Mouse (Mus musculus): ENCODE measurements around the gene Gm7138.
"Not testable (repeated sequence)": the region's sequence is repeated elsewhere in the genome, so short reads cannot be mapped to it uniquely, and the experiment has no call there.

Gm7138 gene

DNA sequence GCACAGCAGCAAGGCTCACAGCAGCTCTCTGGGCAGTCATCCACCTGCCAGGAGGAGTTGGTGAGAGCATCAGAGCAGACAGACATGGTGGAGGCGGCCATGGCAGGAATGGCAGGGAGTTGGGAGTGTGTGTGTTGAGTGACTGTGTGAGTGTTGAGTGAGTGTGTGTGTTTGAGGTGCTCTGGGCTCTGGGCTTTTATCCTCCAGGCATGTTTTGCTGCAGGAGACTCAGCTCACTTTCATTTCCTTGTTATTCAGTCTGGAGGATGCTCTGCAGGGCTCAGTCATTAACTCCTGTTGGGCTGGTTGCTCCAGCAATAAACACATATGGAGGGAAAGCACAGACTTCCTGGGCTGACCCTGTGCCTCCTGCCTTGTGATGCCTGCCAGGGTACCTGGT lies at the start of gene Gm7138:
Gene Gm7138 (minus strand): TSS at position 101 of the 400 bp plus-strand sequence.
- in situ Hi-C loops (cut with MboI) = not testable (repeated sequence)

DNA sequence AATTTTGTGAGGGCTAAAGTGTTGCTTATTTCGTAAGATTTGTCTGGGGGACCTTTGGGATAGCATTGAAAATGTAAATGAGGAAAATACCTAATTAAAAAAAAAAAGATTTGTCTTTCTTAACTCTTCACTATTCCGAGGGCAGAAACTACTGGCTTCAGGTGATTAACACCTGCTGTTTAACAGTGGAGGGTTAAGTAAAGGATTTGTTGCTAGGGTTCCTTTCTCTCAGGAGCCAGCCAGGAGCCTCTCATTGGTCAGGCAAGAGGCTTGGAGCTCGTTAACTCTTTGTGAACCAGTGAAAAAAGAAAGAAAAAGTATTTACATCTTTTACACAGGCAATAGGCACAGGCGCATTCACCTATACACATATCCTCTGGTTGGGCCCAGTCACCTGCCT lies 42.5 kb upstream of the Gm7138 start:
- in situ Hi-C loops (cut with MboI) = no loop called here

DNA sequence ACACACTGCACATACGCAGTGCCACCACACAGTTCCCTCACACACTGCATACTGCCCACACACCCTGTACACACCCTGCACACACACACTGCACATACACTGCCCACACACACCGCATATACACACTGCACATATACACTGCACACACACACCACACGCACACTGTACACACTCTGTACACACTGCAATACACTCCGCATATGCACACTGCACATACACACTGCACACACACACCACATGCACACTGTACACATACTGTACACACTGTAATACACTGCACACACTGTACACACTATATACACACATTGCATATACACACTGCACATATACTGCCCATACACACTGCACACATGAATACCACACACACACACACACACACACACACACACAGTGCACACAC lies 41.8 kb upstream of the Gm7138 start:
- in situ Hi-C loops (cut with MboI) = no loop called here

DNA sequence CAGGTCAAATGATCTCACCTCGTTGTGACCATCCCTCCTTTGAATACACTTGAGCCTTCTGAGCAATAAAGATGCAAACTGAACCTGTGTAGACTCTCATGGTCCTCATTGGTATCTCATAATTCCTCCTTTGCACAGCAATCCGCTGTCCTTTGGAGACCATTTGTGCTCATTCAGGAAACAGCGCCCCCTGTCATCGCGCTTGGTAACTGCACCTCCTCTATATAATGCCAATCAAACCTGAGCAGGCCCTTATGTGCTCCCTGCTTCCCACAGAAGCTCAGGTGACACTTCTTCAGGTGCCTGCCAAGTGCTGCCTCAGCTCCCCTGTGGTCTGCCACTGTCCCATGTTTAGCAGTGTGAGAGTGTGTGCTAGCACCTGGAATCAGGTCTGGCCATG lies 38.8 kb upstream of the Gm7138 start:
- in situ Hi-C loops (cut with MboI) = no loop called here

DNA sequence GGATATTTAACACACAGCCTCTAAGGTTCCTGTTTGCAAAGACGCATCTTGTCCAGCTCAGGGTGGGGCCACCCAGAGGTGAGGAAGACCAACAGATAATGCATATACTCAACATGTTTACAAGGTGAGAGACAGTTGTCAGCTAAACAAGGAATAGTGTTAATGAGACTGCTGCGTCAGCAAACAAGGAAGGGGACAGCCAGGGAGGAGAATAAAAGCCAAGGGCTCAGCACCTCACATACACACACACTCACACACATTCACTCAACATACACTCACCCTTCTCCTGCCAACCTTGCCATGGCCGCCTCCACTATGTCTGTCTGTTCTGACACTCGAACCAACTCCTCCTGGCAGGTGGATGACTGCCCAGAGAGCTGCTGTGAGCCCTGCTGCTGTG lies 37.6 kb upstream of the Gm7138 start, which contains the start of gene Gm2696:
Gene Gm2696 (plus strand): TSS at position 301 of the 400 bp plus-strand sequence.
- in situ Hi-C loops (cut with MboI) = no loop called here

DNA sequence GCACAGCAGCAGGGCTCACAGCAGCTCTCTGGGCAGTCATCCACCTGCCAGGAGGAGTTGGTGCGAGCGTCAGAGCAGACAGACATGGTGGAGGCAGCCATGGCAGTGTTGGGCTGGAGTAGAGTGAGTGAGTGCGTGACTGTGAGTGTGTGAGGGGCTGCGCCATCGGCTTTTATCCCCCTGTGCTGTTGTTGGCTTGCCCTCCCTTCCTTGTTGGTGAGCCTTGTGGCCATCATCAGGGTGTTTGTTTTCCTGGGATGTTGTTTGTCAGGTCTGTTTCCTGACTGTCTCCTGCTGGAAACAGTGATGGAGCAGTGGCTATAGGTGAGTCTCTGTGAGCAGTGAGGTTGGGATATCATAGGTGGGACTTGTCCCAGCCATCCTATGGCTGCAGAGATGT lies 35.0 kb upstream of the Gm7138 start, which contains the start of gene Gm9507:
Gene Gm9507 (minus strand): TSS at position 101 of the 400 bp plus-strand sequence.
- in situ Hi-C loops (cut with MboI) = no loop called here

DNA sequence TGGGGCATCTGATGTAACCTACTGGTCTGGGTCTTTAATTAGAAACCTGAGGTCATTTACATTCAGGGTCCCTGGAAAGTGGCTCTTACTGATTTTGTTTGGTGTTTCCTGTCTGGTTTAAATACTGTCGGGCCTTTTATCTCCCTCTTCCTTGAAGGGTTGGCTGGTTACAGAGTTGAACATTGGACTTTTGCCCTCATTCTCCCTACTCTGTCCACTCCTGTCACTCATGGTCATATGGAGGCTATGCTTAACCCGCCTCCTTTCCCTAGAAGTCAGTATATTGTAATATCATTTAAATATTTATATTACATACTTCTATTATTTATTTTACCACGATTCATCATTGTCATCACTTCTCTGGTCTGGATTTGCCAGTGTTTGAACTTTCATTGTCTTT lies 27.4 kb upstream of the Gm7138 start:
- in situ Hi-C loops (cut with MboI) = no loop called here

DNA sequence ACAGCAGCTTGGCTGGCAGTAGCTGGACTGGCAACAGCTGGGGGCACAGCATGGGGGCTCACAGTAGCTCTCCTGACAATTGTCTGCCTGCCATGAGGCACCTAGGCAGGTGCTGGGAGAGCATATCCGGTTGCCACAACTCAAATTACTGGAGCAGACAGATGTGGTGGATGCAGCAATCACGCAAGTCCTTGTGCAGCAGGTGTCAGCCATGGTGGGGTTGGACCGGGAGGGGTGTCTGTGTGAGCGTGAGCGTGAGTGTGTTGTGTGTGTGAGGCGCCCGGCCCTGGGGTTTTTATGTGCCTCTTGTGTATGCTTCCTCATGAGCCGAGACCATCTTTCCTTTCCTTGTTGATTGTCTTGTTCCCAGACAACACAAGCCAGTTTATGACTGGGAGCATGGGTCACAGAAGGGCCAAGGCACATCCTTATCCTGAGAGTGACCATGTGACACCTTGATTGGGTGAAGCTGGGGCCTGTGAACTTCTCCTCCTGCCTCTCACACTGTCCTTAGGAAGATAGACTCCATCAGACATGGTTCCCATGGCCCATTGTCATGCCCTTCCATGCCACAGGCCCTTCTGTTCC lies 22.3 kb upstream of the Gm7138 start, which contains the start of gene Gm19668:
Gene Gm19668 (minus strand): TSS at position 213 of the 588 bp plus-strand sequence.
- in situ Hi-C loops (cut with MboI) = no loop called here

DNA sequence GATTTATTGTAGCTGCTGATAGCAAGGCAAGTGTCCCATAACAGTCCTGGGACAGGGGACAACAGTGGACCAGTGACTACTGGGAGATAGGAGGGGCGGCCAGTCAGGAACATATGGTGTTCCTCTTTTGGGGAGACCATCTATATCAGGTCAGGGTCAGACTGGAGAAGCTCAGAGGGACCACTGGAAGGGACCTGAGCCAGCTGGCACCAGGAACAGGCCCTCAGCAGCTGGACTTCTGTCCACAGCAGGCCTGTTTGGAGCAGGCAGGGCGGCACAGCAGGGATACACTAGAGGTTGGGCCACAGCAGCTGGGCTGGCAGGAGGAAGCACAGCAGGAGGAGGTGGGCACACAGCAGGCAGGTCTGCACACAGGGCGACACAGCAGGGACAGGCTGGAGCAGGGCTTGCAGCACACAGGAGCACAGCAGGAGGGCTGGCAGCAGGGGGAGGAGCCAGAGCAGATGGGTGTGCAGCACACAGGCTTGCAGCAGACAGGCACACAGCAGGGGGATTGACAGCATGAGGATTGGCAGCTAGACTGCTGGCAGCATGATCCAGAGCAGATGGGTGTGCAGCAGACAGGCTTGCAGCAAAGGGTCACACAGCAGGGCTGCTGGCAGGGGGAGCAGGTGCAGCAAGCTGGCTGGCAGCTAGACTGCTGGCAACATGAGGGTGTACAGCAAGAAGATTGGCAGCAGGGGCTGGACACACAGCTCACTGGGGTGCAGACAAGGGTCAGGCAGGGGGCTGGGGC lies 21.6 kb upstream of the Gm7138 start:
- in situ Hi-C loops (cut with MboI) = not testable (repeated sequence)

DNA sequence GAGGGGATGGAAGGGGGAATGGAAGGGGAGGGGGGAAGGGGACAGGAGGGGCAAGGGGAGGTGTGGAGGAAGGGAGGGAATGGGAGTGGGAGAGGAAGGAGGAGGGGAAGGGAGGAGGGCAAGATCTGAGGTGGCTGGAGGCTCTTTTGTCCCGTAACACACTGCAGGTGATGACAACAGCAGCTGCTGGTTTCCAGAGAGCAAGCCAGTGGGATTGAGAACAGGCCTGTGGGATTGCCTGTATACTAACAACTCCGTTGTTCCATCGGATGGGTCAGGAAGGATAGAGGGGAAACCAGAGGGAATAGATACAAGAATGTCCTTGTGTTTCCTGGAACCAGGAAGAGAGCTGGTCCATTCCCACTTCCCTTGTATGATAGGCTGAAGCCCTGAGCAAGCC lies 20.9 kb upstream of the Gm7138 start:
- in situ Hi-C loops (cut with MboI) = no loop called here

DNA sequence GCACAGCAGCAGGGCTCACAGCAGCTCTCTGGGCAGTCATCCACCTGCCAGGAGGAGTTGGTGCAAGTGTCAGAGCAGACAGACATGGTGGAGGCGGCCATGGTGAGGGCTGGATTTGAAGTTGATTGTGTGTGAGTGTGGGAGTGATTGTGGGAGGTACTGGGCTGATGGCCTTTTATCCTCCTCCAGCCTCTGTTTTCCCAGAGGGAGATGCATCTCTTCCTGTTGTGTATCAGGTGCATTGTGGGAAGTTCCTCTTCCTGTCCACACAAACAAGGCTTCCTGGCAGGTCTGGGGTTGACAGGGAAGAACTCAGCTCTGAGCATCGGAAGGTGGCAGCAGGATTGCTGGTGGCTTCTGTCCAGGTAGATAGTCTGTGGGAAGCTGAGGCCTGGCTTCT lies 18.2 kb upstream of the Gm7138 start, which contains the start of gene Gm9639:
Gene Gm9639 (minus strand): TSS at position 101 of the 400 bp plus-strand sequence.
- in situ Hi-C loops (cut with MboI) = no loop called here

DNA sequence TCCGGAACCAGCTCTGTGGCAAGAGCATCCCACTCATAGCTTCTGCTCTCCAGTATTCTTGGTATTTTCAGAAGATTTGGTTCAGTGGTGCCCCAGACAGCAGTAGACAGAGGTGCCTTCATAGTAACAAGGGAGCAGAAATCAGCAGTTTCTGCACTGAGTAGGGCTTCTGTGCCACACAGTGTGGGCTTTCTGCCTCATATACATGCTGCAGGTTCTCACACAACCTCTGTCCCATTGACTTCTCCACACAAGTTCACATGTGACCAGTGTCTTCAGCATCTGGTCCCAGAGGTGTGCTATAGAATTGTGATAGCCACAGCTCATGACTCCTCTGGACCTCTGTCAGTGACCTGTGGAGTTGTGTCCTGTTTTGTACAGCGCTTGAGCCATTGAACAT lies 11.9 kb upstream of the Gm7138 start:
- in situ Hi-C loops (cut with MboI) = no loop called here

DNA sequence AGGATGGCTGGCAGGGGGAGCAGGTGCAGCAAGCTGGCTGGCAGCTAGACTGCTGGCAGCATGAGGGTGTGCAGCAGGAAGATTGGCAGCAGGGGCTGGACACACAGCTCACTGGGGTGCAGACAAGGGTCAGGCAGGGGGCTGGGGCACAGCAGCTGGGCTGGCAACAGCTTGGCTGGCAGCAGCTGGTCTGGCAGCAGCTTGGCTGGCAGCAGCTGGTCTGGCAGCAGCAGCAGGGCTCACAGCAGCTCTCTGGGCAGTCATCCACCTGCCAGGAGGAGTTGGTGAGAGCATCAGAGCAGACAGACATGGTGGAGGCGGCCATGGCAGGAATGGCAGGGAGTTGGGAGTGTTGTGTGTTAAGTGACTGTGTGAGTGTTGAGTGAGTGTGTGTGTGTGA lies 11.1 kb upstream of the Gm7138 start, which contains the start of gene Gm7137:
Gene Gm7137 (minus strand): TSS at position 325 of the 400 bp plus-strand sequence.
- in situ Hi-C loops (cut with MboI) = not testable (repeated sequence)

DNA sequence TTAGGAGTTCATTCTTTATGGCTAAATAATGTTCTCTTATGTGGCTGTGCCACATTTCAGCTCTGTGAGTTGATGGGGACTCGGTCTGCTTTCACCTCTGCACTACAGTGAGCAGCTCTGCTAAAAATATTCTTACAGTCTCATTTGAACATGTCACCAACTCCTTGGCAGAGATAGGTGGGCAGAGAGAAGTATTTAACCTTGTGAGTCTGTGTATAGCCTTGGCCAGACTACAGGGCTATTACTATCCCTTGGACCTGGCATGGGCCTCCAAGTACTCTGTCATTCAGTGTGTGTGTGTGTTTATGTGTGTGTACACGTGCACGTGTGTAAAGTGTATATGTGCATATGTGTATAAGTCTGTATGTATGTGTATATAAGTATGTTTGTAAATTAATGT lies 6.7 kb upstream of the Gm7138 start:
- in situ Hi-C loops (cut with MboI) = not testable (repeated sequence)

DNA sequence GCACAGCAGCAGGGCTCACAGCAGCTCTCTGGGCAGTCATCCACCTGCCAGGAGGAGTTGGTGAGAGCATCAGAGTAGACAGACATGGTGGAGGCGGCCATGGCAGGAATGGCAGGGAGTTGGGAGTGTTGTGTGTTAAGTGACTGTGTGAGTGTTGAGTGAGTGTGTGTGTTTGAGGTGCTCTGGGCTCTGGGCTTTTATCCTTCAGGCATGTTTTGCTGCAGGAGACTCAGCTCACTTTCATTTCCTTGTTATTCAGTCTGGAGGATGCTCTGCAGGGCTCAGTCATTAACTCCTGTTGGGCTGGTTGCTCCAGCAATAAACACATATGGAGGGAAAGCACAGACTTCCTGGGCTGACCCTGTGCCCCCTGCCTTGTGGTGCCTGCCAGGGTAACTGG lies 5.7 kb upstream of the Gm7138 start, which contains the start of gene Gm3250:
Gene Gm3250 (minus strand): TSS at position 101 of the 400 bp plus-strand sequence.
- in situ Hi-C loops (cut with MboI) = not testable (repeated sequence)

DNA sequence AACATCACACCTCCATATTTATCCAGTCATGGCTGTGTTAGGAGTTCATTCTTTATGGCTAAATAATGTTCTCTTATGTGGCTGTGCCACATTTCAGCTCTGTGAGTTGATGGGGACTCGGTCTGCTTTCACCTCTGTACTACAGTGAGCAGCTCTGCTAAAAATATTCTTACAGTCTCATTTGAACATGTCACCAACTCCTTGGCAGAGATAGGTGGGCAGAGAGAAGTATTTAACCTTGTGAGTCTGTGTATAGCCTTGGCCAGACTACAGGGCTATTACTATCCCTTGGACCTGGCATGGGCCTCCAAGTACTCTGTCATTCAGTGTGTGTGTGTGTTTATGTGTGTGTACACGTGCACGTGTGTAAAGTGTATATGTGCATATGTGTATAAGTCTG lies 4.6 kb downstream of the Gm7138 start:
- in situ Hi-C loops (cut with MboI) = not testable (repeated sequence)

DNA sequence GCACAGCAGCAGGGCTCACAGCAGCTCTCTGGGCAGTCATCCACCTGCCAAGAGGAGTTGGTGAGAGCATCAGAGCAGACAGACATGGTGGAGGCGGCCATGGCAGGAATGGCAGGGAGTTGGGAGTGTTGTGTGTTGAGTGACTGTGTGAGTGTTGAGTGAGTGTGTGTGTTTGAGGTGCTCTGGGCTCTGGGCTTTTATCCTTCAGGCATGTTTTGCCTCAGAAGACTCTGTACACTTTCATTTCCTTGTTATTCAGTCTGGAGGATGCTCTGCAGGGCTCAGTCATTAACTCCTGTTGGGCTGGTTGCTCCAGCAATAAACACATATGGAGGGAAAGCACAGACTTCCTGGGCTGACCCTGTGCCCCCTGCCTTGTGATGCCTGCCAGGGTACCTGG lies 5.5 kb downstream of the Gm7138 start, which contains the start of gene Gm3238:
Gene Gm3238 (minus strand): TSS at position 101 of the 400 bp plus-strand sequence.
- in situ Hi-C loops (cut with MboI) = not testable (repeated sequence)

DNA sequence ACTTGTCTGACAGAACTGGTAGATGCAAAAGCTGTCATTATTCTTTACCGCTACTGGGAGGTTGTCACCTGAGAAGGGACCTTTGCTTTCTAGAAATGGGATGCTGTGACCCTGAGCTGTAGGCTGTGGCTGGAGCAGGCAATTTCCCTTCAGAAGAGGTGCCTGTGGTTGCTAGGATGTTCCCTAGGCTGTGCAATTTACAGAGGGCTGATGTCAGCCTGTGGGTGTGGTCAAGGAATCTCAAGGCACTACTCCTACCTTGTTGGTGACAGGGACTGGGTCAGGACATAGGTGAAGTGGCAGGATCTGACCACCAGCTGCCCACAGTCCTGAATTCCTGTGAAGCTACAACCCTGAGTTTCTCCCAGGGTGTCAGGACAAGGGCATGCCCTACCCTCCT lies 7.0 kb downstream of the Gm7138 start:
- in situ Hi-C loops (cut with MboI) = no loop called here

DNA sequence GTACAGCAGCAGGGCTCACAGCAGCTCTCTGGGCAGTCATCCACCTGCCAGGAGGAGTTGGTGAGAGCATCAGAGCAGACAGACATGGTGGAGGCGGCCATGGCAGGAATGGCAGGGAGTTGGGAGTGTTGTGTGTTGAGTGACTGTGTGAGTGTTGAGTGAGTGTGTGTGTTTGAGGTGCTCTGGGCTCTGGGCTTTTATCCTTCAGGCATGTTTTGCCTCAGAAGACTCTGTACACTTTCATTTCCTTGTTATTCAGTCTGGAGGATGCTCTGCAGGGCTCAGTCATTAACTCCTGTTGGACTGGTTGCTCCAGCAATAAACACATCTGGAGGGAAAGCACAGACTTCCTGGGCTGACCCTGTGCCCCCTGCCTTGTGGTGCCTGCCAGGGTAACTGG lies 17.2 kb downstream of the Gm7138 start, which contains the start of gene Gm3233:
Gene Gm3233 (minus strand): TSS at position 101 of the 400 bp plus-strand sequence.
- in situ Hi-C loops (cut with MboI) = not testable (repeated sequence)

DNA sequence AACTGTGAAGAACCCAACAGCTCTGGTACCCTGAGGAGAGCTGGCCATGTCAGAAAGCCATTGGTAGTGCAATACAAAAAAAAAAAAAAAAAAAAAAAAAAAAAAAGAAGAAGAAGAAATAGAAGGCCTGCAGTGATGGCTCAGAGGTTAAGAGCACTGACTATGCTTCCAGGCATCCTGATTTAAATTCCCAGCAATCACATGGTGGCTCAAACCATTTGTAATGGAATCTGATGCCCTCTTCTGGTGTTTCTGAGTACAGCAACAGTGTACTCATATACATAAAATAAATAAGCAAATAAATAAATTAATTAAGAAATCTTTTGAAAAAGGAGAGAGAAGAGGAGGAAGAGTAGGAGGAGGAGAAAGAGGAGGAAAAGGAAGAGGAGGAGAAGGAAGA lies 23.3 kb downstream of the Gm7138 start:
- in situ Hi-C loops (cut with MboI) = no loop called here

DNA sequence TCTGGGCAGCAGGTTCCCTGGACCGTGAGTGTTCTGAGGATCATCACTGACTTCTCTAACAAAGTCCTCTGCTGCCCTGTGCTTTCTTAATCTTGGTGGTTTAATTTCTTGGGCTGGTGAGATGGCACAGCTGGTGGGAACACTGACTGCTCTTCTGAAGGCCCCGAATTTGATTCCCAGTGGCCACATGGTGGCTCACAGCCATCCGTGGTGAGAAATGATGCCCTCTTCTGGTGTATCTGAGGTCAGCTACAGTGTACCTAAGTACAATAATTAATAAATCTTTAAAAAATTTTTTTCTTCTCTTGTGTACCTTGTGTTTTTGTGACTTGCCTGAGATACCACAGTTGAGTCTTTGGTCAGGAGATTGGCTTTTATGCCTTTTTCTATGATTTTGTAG lies 24.4 kb downstream of the Gm7138 start:
- in situ Hi-C loops (cut with MboI) = not testable (repeated sequence)

DNA sequence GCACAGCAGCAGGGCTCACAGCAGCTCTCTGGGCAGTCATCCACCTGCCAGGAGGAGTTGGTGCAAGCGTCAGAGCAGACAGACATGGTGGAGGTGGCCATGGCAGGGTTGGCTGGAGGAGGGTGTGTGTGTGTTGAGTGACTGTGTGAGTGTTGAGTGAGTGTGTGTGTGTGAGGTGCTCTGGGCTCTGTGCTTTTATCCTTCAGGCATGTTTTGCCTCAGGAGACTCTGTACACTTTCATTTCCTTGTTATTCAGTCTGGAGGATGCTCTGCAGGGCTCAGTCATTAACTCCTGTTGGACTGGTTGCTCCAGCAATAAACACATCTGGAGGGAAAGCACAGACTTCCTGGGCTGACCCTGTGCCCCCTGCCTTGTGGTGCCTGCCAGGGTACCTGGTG lies 25.5 kb downstream of the Gm7138 start, which contains the start of gene Gm9736:
Gene Gm9736 (minus strand): TSS at position 101 of the 400 bp plus-strand sequence.
- in situ Hi-C loops (cut with MboI) = not testable (repeated sequence)

DNA sequence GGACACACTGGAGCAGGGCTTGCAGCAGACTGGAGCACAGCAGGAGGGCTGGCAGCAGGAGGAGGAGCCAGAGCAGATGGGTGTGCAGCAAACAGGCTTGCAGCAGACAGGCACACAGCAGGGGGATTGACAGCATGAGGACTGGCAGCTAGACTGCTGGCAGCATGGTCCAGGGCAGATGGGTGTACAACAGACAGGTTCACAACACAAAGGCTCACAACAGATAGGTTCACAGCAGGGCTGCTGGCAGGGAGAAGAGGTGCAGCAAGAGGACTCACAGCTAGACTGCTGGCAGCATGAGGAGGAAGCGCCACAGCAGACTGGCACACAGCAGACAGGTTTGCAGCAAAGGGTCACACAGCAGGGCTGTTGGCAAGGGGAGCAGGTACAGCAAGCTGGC lies 26.1 kb downstream of the Gm7138 start:
- in situ Hi-C loops (cut with MboI) = not testable (repeated sequence)

All from mature B cell (primary cell).